Mouse (Mus musculus) liver, adult 2 months (tissue): ENCODE data around the gene Usp7.
A peak's percentile ranks its signal among the peaks of the same experiment; 100 is the strongest.

Experiments used
- CTCF ChIP-seq: fragments of 200-500 bp; IDR thresholded peaks from 2 replicates; pipeline ENCODE4 v1.5.1; 2011; ENCODE audit warnings: low read depth, low read length, control low read depth
- POLR2A ChIP-seq: fragments of 200-500 bp; IDR thresholded peaks from 2 replicates; pipeline ENCODE4 v1.6.1; 2011; ENCODE audit warnings: low read length, control low read depth; ENCODE audit not compliant: insufficient read depth; ENCODE audit errors: extremely low read depth

DNA sequence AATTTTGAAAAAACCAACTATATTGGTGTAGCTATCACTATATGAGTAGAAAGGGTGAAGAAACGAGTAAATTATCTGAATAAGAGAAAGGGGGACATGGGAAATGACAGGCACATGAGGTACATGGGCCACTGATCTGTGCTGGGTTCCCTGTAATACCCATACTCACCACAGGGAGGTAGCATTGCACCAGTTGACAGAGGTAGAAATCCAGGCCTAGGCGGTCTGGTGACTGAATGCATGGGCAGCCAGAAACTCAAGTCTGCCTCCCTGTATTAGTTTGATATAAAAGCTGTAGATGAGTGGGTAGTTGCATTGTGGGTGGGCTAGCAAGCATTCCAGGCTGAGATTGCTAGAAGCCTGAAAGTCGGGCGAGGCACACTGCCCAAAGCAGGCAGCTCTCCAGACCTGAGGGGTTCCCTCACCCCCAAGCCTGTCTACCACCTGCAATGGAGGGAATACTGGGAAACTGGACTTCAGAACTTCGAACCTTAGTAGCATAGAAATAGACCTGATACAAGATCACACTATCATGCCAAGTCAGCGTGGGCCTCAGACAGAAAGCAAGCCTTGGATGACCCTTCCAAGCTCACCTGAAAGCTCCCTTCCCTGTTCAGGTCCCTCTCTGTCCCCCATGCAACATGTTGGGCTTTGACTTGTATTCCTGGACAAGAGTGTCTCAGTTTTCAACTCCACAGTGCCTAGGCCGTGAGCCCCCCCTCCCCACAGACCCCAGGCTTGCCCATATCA is 105.8 kb downstream of the Usp7 start:
- TF ChIP-seq POLR2A = no peak
- TF ChIP-seq CTCF = peak; percentile 80
